Mouse (Mus musculus): ENCODE data around the gene M1ap. TPM values are rescaled to one million over a fixed set of nuclear protein-coding genes. Genes with fewer than 3 reads are reported as not detected.

Gene M1ap
- total and polyA plus RNA-seq, 3 experiments = 6.2 to 6.3 TPM; not detected in 1

DNA sequence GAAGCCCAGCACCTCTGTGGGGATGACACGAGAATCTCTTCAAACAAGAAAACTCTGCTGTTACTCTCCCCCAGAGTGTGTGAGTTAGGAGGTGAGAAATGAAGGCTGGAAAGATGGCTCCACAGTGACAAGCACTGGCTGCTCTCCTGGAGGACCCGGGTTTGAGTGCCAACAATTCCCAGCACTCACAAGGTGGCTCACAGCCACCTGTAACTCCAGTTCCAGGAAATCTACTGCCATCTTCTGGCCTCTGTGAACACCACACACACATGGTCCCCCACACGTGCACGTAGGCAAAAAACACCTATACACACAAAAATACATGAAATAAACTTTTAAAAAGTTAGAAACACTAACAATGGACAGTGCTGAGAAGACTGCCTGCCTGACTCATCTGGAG lies 51.6 kb downstream of the M1ap start:
- H3K4me1 ChIP-seq (ENCODE audit: control insufficient read depth in 1 of 2, insufficient read depth in 2 of 2, low read length in 2 of 2) = peaks cover 0 to 13% of the 10 kb centered on the region in 2 experiments; a peak in 3 of 4 replicates
- H3K9me3 ChIP-seq (replicated peaks; ENCODE audit: insufficient read depth, low read length) = no peaks in the 10 kb centered on the region
- no peak overlapping the region; the same call in 1 of the 2 replicates for H3K9ac ChIP-seq (ENCODE audit: control insufficient read depth, low read depth, low read length, poor library complexity, severe bottlenecking)
- no peak overlapping the region for H3K4me3 ChIP-seq (ENCODE audit: control insufficient read depth in 1 of 2, insufficient read depth in 1 of 2, low read depth in 2 of 2, low read length in 2 of 2)
- H3K27me3 ChIP-seq (ENCODE audit: control insufficient read depth in 1 of 2, insufficient read depth in 2 of 2, low read length in 2 of 2) = no peaks in the 10 kb centered on the region
- H3K79me2 ChIP-seq (ENCODE audit: control insufficient read depth, insufficient read depth, low read length, poor library complexity) = no peaks in the 10 kb centered on the region
- H3K36me3 ChIP-seq (ENCODE audit: control insufficient read depth in 1 of 2, insufficient read depth in 2 of 2, low read length in 2 of 2) = peaks cover 0 to 12% of the 10 kb centered on the region in 2 experiments; a peak in 2 of 4 replicates
- TF ChIP-seq MXI1 (IDR thresholded peaks at IDR 0.05; ENCODE audit: low read depth, low read length) (peak; percentile 34; the same call in 1 of the 2 replicates), USF1 (IDR thresholded peaks at IDR 0.05; ENCODE audit: low read depth, low read length) (0 out of 2 replicates have a peak, but pooled peaks have one; percentile 4), MYC (IDR thresholded peaks at IDR 0.05; ENCODE audit: low read depth, low read length) (0 out of 2 replicates have a peak, but pooled peaks have one; percentile 45), RCOR1 (IDR thresholded peaks at IDR 0.05; ENCODE audit: low read depth, low read length) (no peak), TBP (IDR thresholded peaks at IDR 0.05; ENCODE audit: low read depth, low read length) (no peak), ZMIZ1 (IDR thresholded peaks at IDR 0.05; ENCODE audit: low read depth, low read length) (no peak), POLR2AphosphoS2 (IDR thresholded peaks at IDR 0.05; ENCODE audit: low read length) (no peak), UBTF (IDR thresholded peaks at IDR 0.05; ENCODE audit: borderline replicate concordance, insufficient read depth, low read depth, low read length) (no peak), NELFE (IDR thresholded peaks at IDR 0.05; ENCODE audit: low read depth, low read length) (no peak), CTCF (IDR thresholded peaks at IDR 0.05 in 2 of 3, conservative IDR thresholded peaks at IDR 0.05 in 1 of 3; ENCODE audit: control insufficient read depth in 1 of 3, insufficient read depth in 1 of 3, low read depth in 2 of 3, low read length in 3 of 3, poor library complexity in 1 of 3, severe bottlenecking in 1 of 3) (peak; percentile 44 to 67 (median 55); a peak in 5 of 6 replicates), NRF1 (IDR thresholded peaks at IDR 0.05; ENCODE audit: insufficient read depth, low read depth, low read length, poor library complexity, severe bottlenecking) (no peak), KAT2A (conservative IDR thresholded peaks at IDR 0.05; ENCODE audit: low read depth, low read length) (no peak), ETS1 (IDR thresholded peaks at IDR 0.05; ENCODE audit: low read depth, low read length) (no peak), MAX (IDR thresholded peaks at IDR 0.05; ENCODE audit: low read length) (peak; percentile 41; the same call in 1 of the 2 replicates), POLR2A (IDR thresholded peaks at IDR 0.05; ENCODE audit: control insufficient read depth in 1 of 2, insufficient read depth in 1 of 2, low read depth in 1 of 2, low read length in 2 of 2, poor library complexity in 1 of 2) (0 out of 4 replicates have a peak, but pooled peaks of 1 of the 2 experiments have one; percentile 10), ZC3H11A (IDR thresholded peaks at IDR 0.05; ENCODE audit: low read depth, low read length) (no peak), GABPA (IDR thresholded peaks at IDR 0.05; ENCODE audit: low read depth, low read length) (no peak), GATA1 (IDR thresholded peaks at IDR 0.05; ENCODE audit: low read depth, low read length) (no peak), POLR2AphosphoS5 (IDR thresholded peaks at IDR 0.05; ENCODE audit: borderline replicate concordance, low read depth, low read length) (no peak), RAD21 (IDR thresholded peaks at IDR 0.05; ENCODE audit: low read depth, low read length) (peak; percentile 4), EP300 (IDR thresholded peaks at IDR 0.05; ENCODE audit: low read depth in 1 of 2, low read length in 2 of 2) (no peak), TAL1 (IDR thresholded peaks at IDR 0.05; ENCODE audit: low read length) (no peak), BHLHE40 (IDR thresholded peaks at IDR 0.05; ENCODE audit: borderline replicate concordance, low read depth, low read length) (no peak; the same call in 1 of the 2 replicates), CHD2 (IDR thresholded peaks at IDR 0.05; ENCODE audit: low read length) (no peak), SMC3 (IDR thresholded peaks at IDR 0.05; ENCODE audit: low read depth, low read length) (peak; percentile 54), HCFC1 (IDR thresholded peaks at IDR 0.05; ENCODE audit: low read depth, low read length) (no peak), SIN3A (IDR thresholded peaks at IDR 0.05; ENCODE audit: low read length) (no peak), MAZ (IDR thresholded peaks at IDR 0.05; ENCODE audit: low read depth, low read length) (no peak), ZNF384 (IDR thresholded peaks at IDR 0.05; ENCODE audit: low read depth, low read length) (peak; percentile 45; the same call in 1 of the 2 replicates)
- peak overlapping the region; percentile 92 for H3K27ac ChIP-seq (ENCODE audit: control insufficient read depth, low read depth, low read length)
- DNase-seq (ENCODE audit: low read depth, low spot score) = peak; percentile 64

Data from MEL (cell line).